Mouse (Mus musculus): Measurements from ENCODE around the gene Slc41a1. TPM values are rescaled to one million over a fixed set of nuclear protein-coding genes. Genes with fewer than 3 reads are reported as not detected.

Slc41a1 gene
- total RNA-seq (2018; cell fraction: chromatin; rRNA removed) = 1 to 10 TPM in 23 of 26 experiments, under 1 TPM in 3; 0.26 to 6.8 (median 3.0) TPM
- 1 to 10 TPM; 3.4 to 8.0 (median 5.1) TPM for total RNA-seq (2018; cell fraction: cytosol; rRNA removed)
- total RNA-seq (2018; cell fraction: nucleus; rRNA removed) = 1 to 10 TPM; 2.8 to 8.3 (median 4.3) TPM
- 4.1 to 6.3 TPM (median 5.8 TPM) in 3 replicates for polyA plus RNA-seq (2018)

- Histone ChIP-seq H3K79me2 (ENCODE audit: inconsistent target) (no peaks in the 10 kb centered on the region), H3K36me3 (ENCODE audit: inconsistent target) (no peaks in the 10 kb centered on the region), H3K27ac (peak within 1 kb of the TSS; percentile 19; the same call in 1 of the 2 replicates), H3K4me3 (ENCODE audit: inconsistent target) (peak within 1 kb of the TSS; percentile 66)
- WGBS (ENCODE audit: missing documents) = 4% methylated on average over 25 of the region's 25 CpGs
These were observed at the start of gene Slc41a1 for GRCm38 (mm10) chr1:131827207-131827786. Gene Slc41a1, plus strand, starts transcription at chr1:131827493.

GRCm38 (mm10) chr1:131794591-131794990 is 32.7 kb upstream of the Slc41a1 start:
- Histone ChIP-seq H3K4me3 (ENCODE audit: inconsistent target) (no peak overlapping the region), H3K27ac (no peak overlapping the region), H3K36me3 (ENCODE audit: inconsistent target) (no peaks in the 10 kb centered on the region), H3K79me2 (ENCODE audit: inconsistent target) (no peaks in the 10 kb centered on the region)
- WGBS (ENCODE audit: missing documents) = 82% methylated on average over 3 of the region's 3 CpGs

- 85% methylated on average over 3 of the region's 3 CpGs for WGBS (ENCODE audit: missing documents)
- Histone ChIP-seq H3K27ac (no peak overlapping the region), H3K79me2 (ENCODE audit: inconsistent target) (no peaks in the 10 kb centered on the region), H3K36me3 (ENCODE audit: inconsistent target) (no peaks in the 10 kb centered on the region), H3K4me3 (ENCODE audit: inconsistent target) (no peak overlapping the region)
These were observed 32.1 kb upstream of the Slc41a1 start for GRCm38 (mm10) chr1:131795171-131795570.

- Histone ChIP-seq H3K79me2 (ENCODE audit: inconsistent target) (no peaks in the 10 kb centered on the region), H3K27ac (no peak within 1 kb of the TSS), H3K4me3 (ENCODE audit: inconsistent target) (no peak within 1 kb of the TSS), H3K36me3 (ENCODE audit: inconsistent target) (no peaks in the 10 kb centered on the region)
- WGBS (ENCODE audit: missing documents) = 13% methylated on average over 26 of the region's 26 CpGs
These were observed 29.9 kb upstream of the Slc41a1 start, which contains the start of gene Pm20d1 for GRCm38 (mm10) chr1:131797202-131797909. Gene Pm20d1, plus strand, starts transcription at chr1:131797381.

- WGBS (ENCODE audit: missing documents) = 36% methylated on average over 1 of the region's 1 CpGs
- H3K27ac ChIP-seq = no peak overlapping the region
- no peaks in the 10 kb centered on the region for H3K36me3 ChIP-seq (ENCODE audit: inconsistent target)
- H3K4me3 ChIP-seq (ENCODE audit: inconsistent target) = no peak overlapping the region
- no peaks in the 10 kb centered on the region for H3K79me2 ChIP-seq (ENCODE audit: inconsistent target)
These were observed 27.3 kb upstream of the Slc41a1 start for GRCm38 (mm10) chr1:131800001-131800400.

GRCm38 (mm10) chr1:131801071-131801470 is 26.2 kb upstream of the Slc41a1 start:
- no peaks in the 10 kb centered on the region for H3K36me3 ChIP-seq (ENCODE audit: inconsistent target)
- no peak overlapping the region for H3K27ac ChIP-seq
- no peak overlapping the region for H3K4me3 ChIP-seq (ENCODE audit: inconsistent target)
- whole genome bisulfite sequencing (ENCODE audit: missing documents) = 92% methylated on average over 8 of the region's 8 CpGs
- no peaks in the 10 kb centered on the region for H3K79me2 ChIP-seq (ENCODE audit: inconsistent target)

GRCm38 (mm10) chr1:131802652-131803051 is 24.6 kb upstream of the Slc41a1 start:
- Histone ChIP-seq H3K79me2 (ENCODE audit: inconsistent target) (no peaks in the 10 kb centered on the region), H3K36me3 (ENCODE audit: inconsistent target) (no peaks in the 10 kb centered on the region), H3K4me3 (ENCODE audit: inconsistent target) (no peak overlapping the region), H3K27ac (no peak overlapping the region)
- 91% methylated on average over 5 of the region's 5 CpGs for WGBS (ENCODE audit: missing documents)

GRCm38 (mm10) chr1:131804166-131804565 is 23.1 kb upstream of the Slc41a1 start:
- no peak overlapping the region for H3K4me3 ChIP-seq (ENCODE audit: inconsistent target)
- no peaks in the 10 kb centered on the region for H3K36me3 ChIP-seq (ENCODE audit: inconsistent target)
- WGBS (ENCODE audit: missing documents) = 96% methylated on average over 3 of the region's 3 CpGs
- no peak overlapping the region for H3K27ac ChIP-seq
- H3K79me2 ChIP-seq (ENCODE audit: inconsistent target) = no peaks in the 10 kb centered on the region

- no peak overlapping the region for H3K4me3 ChIP-seq (ENCODE audit: inconsistent target)
- H3K27ac ChIP-seq = no peak overlapping the region
- WGBS (ENCODE audit: missing documents) = 100% methylated on average over 1 of the region's 1 CpGs
- no peaks in the 10 kb centered on the region for H3K79me2 ChIP-seq (ENCODE audit: inconsistent target)
- no peaks in the 10 kb centered on the region for H3K36me3 ChIP-seq (ENCODE audit: inconsistent target)
These were observed 18.3 kb upstream of the Slc41a1 start for GRCm38 (mm10) chr1:131808986-131809385.

GRCm38 (mm10) chr1:131809651-131810050 is 17.6 kb upstream of the Slc41a1 start:
- WGBS (ENCODE audit: missing documents) = 82% methylated on average over 2 of the region's 2 CpGs
- H3K79me2 ChIP-seq (ENCODE audit: inconsistent target) = no peaks in the 10 kb centered on the region
- H3K36me3 ChIP-seq (ENCODE audit: inconsistent target) = no peaks in the 10 kb centered on the region
- no peak overlapping the region for H3K4me3 ChIP-seq (ENCODE audit: inconsistent target)
- no peak overlapping the region for H3K27ac ChIP-seq

GRCm38 (mm10) chr1:131811393-131811792 is 15.9 kb upstream of the Slc41a1 start:
- Histone ChIP-seq H3K4me3 (ENCODE audit: inconsistent target) (no peak overlapping the region), H3K79me2 (ENCODE audit: inconsistent target) (no peaks in the 10 kb centered on the region), H3K36me3 (ENCODE audit: inconsistent target) (no peaks in the 10 kb centered on the region), H3K27ac (no peak overlapping the region)
- 91% methylated on average over 1 of the region's 1 CpGs for WGBS (ENCODE audit: missing documents)

GRCm38 (mm10) chr1:131812006-131812405 is 15.3 kb upstream of the Slc41a1 start:
- Histone ChIP-seq H3K27ac (no peak overlapping the region), H3K36me3 (ENCODE audit: inconsistent target) (no peaks in the 10 kb centered on the region), H3K79me2 (ENCODE audit: inconsistent target) (no peaks in the 10 kb centered on the region), H3K4me3 (ENCODE audit: inconsistent target) (no peak overlapping the region)
- 91% methylated on average over 5 of the region's 9 CpGs for WGBS (ENCODE audit: missing documents)

GRCm38 (mm10) chr1:131812631-131813295 is 14.5 kb upstream of the Slc41a1 start:
- Histone ChIP-seq H3K27ac (no peak overlapping the region), H3K4me3 (ENCODE audit: inconsistent target) (no peak overlapping the region), H3K36me3 (ENCODE audit: inconsistent target) (no peaks in the 10 kb centered on the region), H3K79me2 (ENCODE audit: inconsistent target) (no peaks in the 10 kb centered on the region)
- 92% methylated on average over 9 of the region's 9 CpGs for WGBS (ENCODE audit: missing documents)

- no peak overlapping the region for H3K4me3 ChIP-seq (ENCODE audit: inconsistent target)
- 82% methylated on average over 4 of the region's 4 CpGs for WGBS (ENCODE audit: missing documents)
- H3K36me3 ChIP-seq (ENCODE audit: inconsistent target) = no peaks in the 10 kb centered on the region
- no peak overlapping the region for H3K27ac ChIP-seq
- H3K79me2 ChIP-seq (ENCODE audit: inconsistent target) = no peaks in the 10 kb centered on the region
These were observed 13.6 kb upstream of the Slc41a1 start for GRCm38 (mm10) chr1:131813731-131814130.

- Histone ChIP-seq H3K36me3 (ENCODE audit: inconsistent target) (no peaks in the 10 kb centered on the region), H3K27ac (no peak overlapping the region), H3K4me3 (ENCODE audit: inconsistent target) (no peak overlapping the region), H3K79me2 (ENCODE audit: inconsistent target) (no peaks in the 10 kb centered on the region)
- WGBS (ENCODE audit: missing documents) = 83% methylated on average over 3 of the region's 3 CpGs
These were observed 13.1 kb upstream of the Slc41a1 start for GRCm38 (mm10) chr1:131814191-131814590.

Data from macrophage (primary cell).